Mouse (Mus musculus) telencephalon, adult 2 months (tissue): Measurements from ENCODE around the gene Tmed9.
"Not testable (repeated sequence)": the region's sequence is repeated elsewhere in the genome, so short reads cannot be mapped to it uniquely, and the experiment has no call there.

ENCODE experiments used
- DNase-seq: peaks from one replicate; pipeline ENCODE4 v3.0.0-alpha.2; 2011; ENCODE audit warnings: low read depth, low spot score

Gene Tmed9

GRCm38 (mm10) chr13:55567949-55568348, 5.6 kb upstream of the Tmed9 start:
- DNase-seq, result no peak

- DNase-seq, result not testable (repeated sequence)
Observed at GRCm38 (mm10) chr13:55568524-55568923, 5.0 kb upstream of the Tmed9 start.

GRCm38 (mm10) chr13:55569726-55570285, 3.7 kb upstream of the Tmed9 start:
- no peak for DNase-seq

DNA sequence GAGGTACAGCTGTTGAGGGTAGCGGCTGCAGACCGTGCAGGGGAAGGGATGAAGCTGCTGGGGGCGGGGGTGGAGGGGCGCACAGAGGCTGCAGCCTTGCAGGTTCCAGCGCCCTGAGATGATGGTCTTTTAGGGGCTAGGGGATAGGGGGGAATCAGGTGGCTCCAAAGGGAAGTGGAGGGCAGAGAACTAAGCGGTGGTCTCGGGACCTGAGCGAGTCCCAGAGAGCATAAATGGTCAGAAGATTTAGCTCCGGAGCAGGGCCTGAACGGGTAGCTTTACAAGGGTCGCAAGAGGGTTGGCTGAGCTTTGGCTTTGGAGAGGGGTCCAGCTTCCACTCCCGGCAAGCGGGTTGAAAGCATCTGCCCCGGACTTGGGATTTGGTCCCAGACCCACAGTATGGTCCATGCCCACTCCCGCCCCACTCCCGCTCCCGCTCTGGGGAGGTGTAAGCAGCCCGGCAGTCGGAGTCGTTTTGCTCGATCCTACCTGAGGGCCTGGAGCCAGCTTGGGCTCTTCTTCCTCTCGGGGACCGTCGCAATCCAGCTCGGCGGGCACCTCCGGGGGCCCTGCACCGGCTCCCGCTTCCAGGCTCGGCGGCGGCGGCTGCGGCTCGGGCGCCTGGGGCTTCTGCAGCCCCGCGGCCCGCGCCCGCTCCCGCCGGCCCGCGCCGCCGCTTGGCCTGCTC, 3.1 kb upstream of the Tmed9 start:
- no peak for DNase-seq

DNA sequence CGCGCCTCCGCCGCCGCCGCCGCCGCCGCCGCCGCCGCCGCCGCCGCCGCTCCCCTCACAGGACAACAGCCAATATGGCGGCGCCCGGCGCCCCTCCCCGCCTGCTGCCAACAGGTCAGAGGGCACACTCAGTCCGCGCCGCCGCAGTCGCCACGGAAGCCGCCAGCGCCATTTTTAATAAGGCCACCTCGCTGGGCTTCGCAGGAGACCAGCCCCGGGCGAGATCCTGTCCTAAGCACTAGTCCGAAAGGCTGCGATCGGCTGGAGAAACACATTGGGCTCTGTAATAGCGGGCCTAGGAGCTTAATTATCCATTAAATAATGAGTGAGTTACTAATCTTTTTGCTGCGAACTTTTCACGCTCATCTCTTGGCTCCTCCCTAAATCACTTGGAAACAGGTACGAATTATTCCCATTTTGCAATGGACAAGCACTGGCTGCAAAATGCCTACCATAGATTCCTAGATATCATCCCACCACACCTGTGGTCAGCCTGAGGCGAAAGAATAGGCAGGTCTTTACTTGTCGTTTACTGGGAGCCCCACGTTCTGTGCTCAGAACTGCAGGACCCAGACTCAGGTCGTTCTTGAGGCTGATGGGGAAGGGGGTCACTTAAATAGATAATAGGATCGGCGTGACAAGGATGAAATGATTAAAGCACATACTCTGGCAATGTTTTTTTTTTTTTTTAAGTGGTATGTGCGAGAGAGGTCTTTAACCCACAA, 2.3 kb upstream of the Tmed9 start, which contains the start of gene Fam193b:
TSS of gene Fam193b (minus strand) at position 94 of the 725 bp plus-strand sequence.
- DNase-seq, result peak; percentile 75

DNA sequence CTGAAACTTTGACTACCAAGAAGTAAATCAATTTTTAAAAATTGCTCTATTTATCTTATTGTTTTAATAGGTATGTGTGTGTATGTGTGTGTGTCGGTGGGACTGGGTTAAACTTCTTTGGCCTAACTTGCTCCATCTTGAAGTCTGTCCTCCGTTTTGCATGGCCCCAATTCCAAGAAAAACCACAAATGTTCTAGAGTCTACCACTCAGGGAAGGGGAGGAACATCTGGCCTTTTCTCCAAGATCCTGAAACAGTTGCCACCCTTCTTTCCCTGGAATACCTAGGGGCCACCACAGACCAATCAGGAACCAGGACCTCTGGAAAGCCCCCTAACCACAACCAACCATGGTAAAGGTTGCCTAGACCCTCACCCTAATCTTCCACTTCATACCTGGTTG, 1.6 kb upstream of the Tmed9 start:
- DNase-seq, result no peak

- DNase-seq, result peak; percentile 63
Observed at GRCm38 (mm10) chr13:55574321-55574720, 789 bp downstream of the Tmed9 start.

GRCm38 (mm10) chr13:55575932-55576331, 2.4 kb downstream of the Tmed9 start:
- no peak for DNase-seq

GRCm38 (mm10) chr13:55576872-55577271, 3.3 kb downstream of the Tmed9 start:
- not testable (repeated sequence) for DNase-seq

DNA sequence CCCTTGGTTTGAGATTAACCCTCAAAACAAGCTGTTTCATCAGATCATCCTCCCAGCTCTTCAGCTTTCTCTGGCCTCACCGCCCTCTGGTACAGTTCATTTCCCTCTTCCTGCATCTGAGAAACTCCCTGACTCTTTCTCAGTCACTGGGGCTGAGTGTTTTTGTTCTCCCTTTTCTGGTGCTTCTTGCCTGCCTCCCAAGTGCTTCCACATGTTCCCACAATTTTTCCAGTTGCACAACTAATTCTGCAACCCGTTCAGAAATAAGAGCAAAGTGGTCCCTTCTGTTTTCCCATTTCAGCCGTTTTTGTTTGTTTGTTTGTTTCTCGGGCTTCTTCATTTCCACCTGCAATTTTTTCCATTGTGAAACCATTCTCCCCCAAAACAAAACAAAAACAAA, 4.6 kb downstream of the Tmed9 start:
- DNase-seq, result no peak

GRCm38 (mm10) chr13:55591961-55592490, 18.5 kb downstream of the Tmed9 start:
- DNase-seq, result no peak

GRCm38 (mm10) chr13:55592512-55593253, 19.2 kb downstream of the Tmed9 start:
- peak; percentile 94 for DNase-seq

DNA sequence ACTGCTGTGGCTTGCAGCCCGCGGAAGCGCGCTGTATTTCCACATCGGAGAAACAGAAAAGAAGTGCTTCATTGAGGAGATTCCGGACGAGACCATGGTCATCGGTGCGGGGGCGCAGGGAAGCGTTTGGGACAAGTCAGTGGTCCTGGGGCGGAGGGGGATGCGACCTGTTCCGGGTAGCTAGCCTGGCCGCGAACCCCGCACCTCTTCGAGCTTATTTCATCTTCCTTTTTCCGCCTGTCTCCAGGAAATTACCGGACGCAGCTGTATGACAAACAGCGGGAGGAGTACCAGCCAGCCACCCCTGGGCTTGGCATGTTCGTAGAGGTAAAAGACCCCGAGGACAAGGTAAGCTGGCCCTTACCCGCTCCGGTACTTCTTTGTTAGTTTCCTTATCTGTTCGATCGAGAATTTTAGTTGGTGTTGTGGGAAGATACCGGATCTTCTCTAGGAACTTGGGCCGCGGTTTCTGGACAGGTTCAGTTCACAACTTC, 19.8 kb downstream of the Tmed9 start:
- no peak for DNase-seq

DNA sequence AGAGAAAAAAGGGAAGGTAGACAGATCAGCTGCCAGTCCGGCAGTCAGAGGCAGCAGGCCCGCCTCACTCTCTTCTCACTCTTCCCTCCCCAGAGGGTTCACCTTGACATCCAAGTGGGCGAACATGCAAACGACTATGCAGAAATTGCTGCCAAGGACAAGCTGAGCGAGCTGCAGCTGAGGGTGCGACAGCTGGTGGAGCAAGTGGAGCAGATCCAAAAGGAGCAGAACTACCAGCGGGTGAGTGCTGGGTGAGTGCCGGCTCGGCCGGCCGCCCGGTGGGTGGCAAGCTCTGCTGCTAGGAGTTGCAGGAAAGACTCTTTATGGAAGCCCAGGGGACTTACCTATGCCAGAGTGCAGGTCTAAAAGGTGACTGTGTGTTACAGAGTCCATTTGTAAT, 21.8 kb downstream of the Tmed9 start:
- DNase-seq, result no peak

GRCm38 (mm10) chr13:55596802-55597201, 23.3 kb downstream of the Tmed9 start:
- DNase-seq, result no peak

- no peak for DNase-seq
Observed at GRCm38 (mm10) chr13:55599566-55600540, 26.3 kb downstream of the Tmed9 start, which contains the start of gene B4galt7. Gene B4galt7, plus strand, starts transcription at chr13:55599896.

DNA sequence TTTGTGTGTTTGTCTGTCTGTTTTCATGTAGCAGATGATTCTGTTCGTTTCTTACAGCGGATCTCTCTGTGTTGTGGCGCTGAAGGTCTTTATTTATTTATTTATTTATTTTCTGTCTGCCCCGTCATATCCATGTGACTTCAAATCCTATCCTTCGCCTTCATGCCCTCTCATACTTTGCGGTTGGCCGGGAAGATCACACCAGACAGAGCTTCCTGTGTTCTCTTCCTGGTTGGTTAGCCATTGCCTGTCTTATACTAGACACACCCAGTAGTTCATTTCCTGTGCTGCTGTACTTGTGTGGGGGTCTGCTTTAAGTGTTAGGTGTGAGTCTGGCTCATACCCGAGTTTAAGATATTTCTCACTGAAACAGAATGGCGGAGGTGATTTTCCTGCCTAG, 27.1 kb downstream of the Tmed9 start:
- DNase-seq, result no peak

- DNase-seq, result no peak
Observed at GRCm38 (mm10) chr13:55601611-55602010, 28.1 kb downstream of the Tmed9 start.

DNA sequence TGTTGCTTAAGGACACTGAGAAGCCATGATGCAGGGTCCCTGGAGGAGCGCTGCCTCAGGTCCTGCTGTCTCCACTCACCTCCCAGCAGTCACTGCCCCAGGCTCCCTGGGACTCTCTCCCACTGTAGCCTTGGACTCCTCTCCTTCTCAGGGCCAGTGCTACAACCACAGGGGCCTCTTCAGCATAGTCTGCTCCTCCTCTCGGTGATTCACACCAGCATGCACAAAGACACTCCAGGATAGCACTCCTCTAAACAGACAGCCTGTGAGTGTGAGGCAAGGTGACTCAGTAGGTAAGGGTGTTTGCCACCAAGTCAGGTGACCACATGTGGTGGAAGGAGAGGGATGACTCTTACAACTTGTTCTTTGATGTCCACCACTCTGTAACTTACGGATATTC, 31.1 kb downstream of the Tmed9 start:
- no peak for DNase-seq

DNA sequence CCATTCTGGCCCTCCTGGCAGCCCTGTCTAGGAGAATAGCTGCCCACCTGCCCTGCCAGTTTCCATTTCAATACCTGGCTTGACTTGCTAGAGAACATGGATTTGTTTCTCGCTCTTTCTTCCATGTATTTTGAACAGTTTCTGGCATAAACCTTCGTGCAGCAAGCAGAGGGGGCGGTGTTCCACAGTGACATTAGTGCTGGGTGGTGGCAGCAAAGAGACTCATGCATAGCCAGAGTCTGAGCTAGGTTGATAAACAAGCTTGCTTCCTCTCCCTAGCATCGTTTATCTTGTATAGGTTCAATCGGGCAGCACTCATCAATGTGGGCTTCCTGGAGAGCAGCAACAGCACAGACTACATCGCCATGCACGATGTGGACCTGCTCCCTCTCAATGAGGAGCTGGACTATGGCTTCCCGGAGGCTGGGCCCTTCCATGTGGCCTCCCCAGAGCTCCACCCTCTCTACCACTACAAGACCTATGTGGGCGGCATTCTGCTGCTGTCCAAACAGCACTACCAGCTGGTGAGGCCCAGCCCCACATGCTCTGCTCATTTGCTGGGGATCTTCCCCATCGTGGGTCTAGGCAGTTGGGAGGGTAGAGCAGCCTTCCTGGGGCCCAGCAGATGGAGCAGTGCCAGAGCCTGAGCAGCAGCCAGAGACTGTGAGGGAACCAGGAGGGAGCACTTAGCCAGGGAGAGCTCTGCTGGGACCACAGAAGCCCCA, 33.5 kb downstream of the Tmed9 start:
- DNase-seq, result no peak
